Mouse (Mus musculus) bone marrow, adult 2 months (tissue): Measurements from ENCODE around the gene Spata6.

ENCODE experiments used
- CTCF ChIP-seq: fragments of 200-500 bp; IDR thresholded peaks from 2 replicates; pipeline ENCODE4 v1.5.1; 2011; ENCODE audit warnings: low read length, control low read depth; ENCODE audit not compliant: control insufficient read depth, insufficient read depth
- POLR2A ChIP-seq: fragments of 200-500 bp; IDR thresholded peaks from 2 replicates; pipeline ENCODE4 v1.6.1; 2011; ENCODE audit warnings: low read depth, mild to moderate bottlenecking, control low read depth, low read length, borderline replicate concordance; ENCODE audit not compliant: control insufficient read depth

- TF ChIP-seq CTCF (no peak), POLR2A (no peak)
Observed at GRCm38 (mm10) chr4:111817478-111817877, 97.7 kb downstream of the Spata6 start.
